Mouse (Mus musculus) spleen, adult 12 weeks (tissue): ENCODE measurements around the gene Slx1b.
"Not testable (repeated sequence)": the region's sequence is repeated elsewhere in the genome, so short reads cannot be mapped to it uniquely, and the experiment has no call there.

ENCODE experiments used
- DNase-seq: peaks from one replicate; pipeline ENCODE4 v3.0.0; 2022; ENCODE audit warnings: low spot score

The Slx1b gene

GRCm38 (mm10) chr7:126695631-126696207 lies at the start of gene Slx1b:
TSS of gene Slx1b (minus strand) at chr7:126695784.
- peak; percentile 87 for DNase-seq

DNA sequence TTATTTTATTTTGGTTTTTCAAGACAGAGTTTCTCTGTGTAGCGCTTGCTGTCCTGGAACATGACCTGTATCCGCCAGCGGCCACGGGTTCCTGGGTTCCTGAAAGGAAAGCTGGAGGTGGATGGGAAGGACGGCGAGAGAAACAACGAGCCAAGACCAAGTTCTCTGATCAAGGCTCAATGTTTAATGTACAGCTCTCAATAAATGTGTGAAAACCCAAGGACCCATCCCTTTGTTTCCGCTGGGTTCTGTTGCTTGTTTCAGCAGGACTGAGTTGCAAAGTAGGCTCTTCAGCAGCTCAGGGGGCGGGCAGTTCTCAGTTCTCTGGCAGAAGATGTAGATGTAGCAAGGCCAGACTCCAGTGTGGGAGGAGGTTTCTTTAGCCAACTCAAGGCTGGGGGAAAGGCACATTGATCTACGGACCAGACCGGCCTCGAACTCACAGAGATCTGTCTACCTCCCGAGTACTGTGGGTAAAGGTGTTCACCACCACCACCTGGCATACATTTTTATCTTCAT lies 46.4 kb upstream of the Slx1b start:
- no peak for DNase-seq

DNA sequence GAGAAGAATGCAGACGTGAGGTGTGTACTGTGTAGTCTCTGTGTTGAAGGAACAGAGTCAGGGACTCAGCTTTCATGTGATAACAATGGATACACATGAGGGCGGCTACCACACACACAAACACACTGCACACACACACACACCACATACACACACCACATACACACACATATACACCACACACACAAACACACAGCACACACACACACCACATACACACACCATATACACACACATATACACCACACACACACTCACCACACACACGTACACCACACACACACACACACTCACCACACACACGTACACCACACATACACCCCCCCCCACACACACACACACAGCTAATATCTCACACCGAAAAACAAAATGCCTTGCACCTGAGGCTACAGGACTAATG lies 45.9 kb upstream of the Slx1b start:
- no peak for DNase-seq

DNA sequence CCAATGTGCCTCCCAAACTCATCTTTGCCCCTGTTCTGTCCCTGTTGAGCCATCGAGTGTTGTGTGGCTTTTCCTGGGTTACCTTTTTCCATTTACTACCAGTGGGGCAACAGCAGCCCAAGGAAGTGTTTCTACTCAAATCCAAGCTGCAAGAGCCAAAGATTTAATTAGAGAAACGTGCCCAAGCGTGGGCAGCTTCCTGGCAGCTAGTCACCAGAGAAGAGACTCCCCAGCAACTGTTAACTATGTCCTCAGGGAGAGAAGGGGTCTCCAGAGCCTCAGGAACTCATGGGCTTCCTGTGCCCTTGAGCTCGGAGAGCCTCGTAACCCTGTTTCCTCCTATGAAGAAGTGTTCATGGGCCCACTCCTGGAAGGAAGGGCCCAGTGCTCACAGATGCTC lies 45.4 kb upstream of the Slx1b start:
- no peak for DNase-seq

DNA sequence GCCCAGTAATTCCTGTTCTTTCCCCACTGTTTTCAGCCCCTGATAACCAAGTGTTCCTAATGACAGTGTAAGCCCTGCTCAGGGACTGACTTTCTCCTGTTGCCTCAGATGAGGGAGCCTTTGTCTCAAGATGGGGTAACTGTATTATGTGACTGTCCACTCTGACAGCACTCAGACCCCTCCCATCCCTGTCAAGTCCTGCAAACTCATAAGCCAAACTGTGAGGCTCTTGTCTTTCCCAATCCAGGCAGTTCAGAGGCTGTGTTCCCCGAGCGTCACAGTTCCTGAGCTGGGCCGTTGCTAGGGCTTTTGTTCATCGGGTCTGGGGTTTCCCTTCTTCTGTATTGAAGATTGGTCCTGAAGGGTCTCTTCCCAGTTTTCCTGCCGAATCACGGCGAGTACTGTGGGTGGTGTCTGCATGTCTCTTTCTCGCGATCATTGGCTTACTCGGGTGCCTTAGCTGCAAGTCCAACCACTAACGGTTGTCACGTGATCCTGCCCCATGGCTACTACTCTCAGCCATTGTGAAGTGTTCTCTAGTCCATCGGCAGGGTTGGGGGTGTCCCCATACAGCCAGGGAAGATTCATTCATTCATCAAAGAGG lies 44.6 kb upstream of the Slx1b start:
- no peak for DNase-seq

DNA sequence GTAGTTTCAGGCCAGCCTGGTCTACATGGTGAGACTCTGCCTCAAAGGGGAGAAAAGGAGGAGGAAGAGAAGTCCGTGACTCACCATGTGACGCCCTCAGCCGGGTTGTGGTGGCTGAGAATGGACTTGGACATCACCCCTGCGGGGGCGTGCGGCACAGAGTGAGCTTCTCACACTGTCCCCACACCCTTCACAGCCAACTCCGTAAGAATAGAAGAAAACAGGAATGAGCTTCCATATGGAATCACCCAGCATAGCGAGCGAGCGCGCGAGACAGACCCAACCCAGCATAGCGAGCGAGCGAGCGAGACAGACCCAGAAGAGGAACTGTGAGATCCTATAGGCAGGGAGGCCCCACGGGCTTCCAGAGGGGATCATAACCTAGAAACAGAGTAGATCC lies 44.0 kb upstream of the Slx1b start:
- DNase-seq, result no peak

- DNase-seq, result no peak
Measured at GRCm38 (mm10) chr7:126736122-126736521, 40.5 kb upstream of the Slx1b start.

- DNase-seq, result not testable (repeated sequence)
Measured at GRCm38 (mm10) chr7:126730256-126730789, 34.7 kb upstream of the Slx1b start.

GRCm38 (mm10) chr7:126725667-126726066 lies 30.1 kb upstream of the Slx1b start:
- no peak for DNase-seq

GRCm38 (mm10) chr7:126725077-126725476 lies 29.5 kb upstream of the Slx1b start:
- no peak for DNase-seq

GRCm38 (mm10) chr7:126721635-126722034 lies 26.1 kb upstream of the Slx1b start:
- DNase-seq, result no peak

GRCm38 (mm10) chr7:126718787-126719337 lies 23.3 kb upstream of the Slx1b start:
- DNase-seq, result no peak

DNA sequence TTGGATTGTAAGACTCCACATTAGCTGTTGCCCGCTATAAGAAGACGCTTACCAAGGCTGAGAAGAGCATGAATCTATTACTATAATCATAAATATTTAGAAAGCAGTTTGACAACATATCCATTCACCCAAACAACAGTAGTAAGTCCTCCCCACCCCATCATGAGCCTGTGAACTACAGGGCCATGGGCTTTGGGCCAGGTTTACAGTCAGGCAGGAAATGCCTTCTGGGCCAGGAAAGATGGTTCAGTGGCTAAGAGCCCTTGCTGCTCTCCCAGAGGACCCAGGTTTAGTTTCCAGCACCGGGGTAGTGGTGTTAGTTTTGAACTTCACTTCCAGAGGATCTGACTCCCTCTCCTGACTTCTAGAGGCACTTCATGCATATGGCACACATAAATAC lies 22.0 kb upstream of the Slx1b start:
- DNase-seq, result no peak

DNA sequence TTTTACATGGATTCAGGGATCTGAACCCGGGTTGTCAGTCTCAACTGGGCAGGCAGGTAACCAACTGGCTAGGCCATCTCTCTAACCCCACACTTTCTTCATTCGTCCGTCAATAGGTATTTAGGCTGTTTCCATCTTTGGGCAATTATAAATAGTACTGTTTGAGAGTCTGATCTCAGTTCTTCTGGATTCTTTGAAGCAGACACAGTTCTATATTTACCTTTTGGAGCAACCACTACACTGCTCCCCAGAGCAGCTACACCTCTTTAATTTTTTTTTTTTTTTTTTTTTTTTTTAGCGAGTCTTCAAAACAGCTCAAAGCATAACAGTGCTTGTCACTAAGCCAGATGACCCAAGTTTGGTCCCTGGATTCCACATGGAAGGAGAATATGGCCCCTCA lies 20.1 kb upstream of the Slx1b start:
- DNase-seq, result no peak

DNA sequence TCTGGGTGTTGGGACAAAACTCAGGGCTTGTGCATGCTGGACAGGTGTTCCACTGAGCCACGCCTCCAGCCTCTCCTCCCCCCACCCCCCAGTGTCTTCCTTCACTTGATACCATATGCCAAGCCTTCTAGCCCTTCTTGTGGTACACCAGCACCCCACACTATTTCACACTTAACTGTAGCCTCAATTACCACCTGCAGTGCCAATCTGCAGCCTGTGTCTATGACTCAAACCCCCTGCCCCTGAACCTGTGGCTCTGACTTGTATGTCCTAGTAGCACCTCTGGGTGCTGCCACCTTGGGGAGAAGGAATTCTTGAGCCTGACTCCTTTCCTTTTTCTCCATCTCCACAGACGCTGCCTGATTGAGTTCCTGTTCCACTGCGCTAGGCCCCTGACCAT lies 16.3 kb upstream of the Slx1b start:
- no peak for DNase-seq

DNA sequence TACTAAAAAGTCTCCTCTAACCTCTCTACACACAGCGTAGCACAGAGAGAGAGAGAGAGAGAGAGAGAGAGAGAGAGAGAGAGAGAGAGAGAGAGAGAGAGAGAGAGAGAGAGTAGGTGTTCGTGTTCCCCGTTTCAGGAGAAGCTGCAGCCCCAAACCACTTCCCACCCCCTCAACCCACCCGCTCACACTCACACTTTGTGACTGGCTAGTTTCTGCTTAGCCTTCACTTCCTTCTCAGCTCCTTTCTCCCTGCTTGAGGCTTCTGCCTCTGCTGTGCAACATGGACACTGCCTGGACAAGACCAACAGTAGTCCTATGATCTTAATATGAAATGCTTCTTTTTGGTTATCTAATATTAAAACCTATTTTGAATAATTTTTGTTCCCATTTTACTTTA lies 14.7 kb upstream of the Slx1b start:
- no peak for DNase-seq

DNA sequence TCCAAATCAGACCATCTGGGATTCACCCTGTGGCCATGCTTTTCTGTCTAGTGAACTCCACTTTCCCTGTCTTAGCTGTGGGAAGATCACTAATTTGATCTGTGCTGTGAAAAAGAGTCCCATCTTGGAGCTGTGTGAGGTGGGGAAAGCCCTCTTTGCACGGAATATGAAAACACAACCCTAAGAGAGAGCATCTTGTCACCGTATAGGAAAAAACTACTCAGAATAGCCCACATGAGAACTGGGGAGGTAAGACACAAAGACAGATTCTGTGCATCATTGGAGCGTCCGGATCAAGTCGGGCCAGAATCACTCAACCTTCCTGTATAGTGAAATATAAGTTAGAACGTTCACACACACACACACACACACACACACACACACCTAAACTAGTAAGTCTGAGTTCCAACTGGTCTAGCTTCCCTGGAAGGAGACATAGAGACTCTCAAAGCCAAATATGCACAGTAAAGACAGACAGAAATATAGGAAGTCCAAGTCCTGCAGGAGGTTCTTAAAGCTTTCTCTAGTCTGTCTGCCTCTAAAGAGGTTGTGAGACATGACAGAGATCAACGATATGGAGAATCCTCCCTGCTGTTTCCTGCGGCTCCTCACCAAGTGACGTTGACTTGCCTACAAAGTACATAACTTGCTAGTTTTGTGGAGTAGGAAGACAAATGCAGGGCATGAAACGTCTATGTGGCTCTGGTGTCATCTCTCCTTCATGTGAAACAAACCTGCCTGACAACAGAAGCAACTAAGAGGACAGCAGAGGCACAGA lies 12.8 kb upstream of the Slx1b start:
- no peak for DNase-seq

DNA sequence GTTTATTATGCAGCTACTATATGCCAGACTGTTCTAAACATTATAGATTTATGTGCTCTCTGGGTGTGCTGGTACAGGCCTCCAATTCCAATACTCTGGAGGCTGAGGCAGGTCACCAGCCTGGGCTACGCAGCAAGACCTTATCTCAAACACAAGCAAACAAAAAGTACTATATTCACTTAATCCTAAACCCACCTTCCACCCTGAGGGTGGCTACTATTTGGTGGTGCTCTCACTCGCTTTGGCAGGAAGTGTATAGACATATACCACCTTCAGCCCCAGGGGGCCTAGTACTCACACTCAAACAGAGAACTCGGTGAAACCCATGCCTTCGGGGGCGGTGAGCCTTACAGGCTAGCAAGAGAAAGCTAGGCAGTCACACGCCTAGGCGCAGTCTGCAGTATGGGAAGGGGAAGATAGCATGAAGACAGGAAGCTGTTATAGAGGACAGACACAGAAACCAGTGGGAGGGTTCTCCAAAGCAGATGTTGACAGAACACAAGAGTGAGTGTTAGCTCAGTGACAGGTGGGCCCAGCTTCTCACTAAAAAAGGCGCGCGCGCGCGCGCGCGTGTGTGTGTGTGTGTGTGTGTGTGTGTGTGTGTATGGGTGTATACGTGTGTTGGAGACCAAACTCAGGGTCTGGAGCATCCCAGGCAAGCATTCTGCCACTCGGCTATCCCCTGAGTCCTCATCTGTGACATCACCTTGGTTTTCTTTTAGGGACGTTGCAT lies 12.0 kb upstream of the Slx1b start, which contains the start of gene Coro1a:
TSS of gene Coro1a (minus strand) at position 346 of the 733 bp plus-strand sequence.
- DNase-seq, result no peak

DNA sequence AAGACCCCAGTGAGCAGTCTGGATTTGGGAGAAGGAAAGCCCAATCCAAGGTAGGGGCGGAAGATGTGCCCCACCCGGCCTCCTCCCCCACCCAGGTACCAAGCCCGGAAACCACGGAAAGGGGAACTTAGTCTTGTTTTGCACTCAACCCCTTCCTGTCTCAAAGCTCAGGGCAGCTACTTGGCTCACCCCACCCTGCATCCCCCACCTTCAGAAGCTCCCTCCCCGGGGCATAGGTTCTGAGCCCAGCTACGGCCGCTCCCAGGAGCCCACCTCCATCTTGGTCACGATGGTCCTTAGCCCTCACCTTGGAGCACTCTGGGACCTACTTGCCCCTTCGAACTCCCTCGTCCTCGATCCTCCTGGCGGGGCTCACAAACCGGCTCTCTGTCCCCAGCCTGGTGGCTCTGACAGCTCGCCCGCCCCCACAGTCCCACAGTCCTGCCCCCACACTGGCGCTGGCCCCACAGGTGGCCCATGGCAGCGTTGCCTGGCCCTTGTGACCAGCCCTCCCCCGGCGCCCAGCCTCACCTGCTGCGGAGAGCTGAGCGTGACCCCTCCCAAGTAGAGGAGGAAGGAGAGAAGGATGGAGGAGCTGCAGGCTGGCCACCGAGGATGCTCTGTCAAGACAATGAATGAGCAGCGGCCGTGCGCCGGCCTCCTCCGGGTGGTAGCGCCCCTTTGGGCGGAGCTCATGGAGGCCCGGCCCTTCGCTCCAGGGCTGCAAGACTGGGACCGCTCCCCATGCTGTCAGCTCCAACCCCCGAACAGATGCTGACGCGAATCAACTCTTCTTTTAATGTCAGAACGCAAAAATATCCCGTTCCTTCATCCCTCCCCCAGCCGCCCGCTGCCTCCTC lies 8.8 kb upstream of the Slx1b start:
- DNase-seq, result peak; percentile 71

GRCm38 (mm10) chr7:126703757-126704077 lies 8.1 kb upstream of the Slx1b start:
- DNase-seq, result no peak
